Mouse (Mus musculus) layer of hippocampus, postnatal 14 days (tissue): Measurements from ENCODE around the gene Fkbp5. TPM values are rescaled to one million over a fixed set of nuclear protein-coding genes. Genes with fewer than 3 reads are reported as not detected.

Experiments used
- DNase-seq, 2 experiments: peaks; one replicate each; pipeline ENCODE4 v3.0.0; 2021 to 2022; ENCODE audit warnings: low spot score in 2 of 2, mixed read lengths in 1 of 2
- total RNA-seq, 2 experiments: library from RNA; stranded (reverse); gene quantifications; 2 replicates each; pipeline ENCODE4 v1.2.3; 2021

Gene Fkbp5
- total RNA-seq, 2 experiments from 2014 or later = 65.4 to 78.1 TPM

DNA sequence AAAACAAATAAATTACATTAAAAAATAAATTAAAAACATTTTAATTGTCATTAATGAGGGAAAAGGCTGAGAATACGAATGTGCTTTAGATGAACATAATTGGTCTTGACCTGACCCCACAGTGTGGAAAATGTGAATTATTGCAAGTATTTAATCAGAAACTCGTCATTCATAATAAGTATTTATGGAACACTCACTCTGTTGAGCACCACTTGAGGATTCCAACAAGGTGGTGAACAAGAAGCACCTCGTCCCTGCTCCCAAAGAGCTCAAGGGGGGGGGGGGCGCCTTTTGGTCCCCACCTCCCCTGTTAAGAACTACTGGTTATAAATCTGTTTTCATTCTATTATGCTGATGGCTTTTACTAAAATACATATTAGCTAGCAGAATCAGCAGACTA, 51.4 kb downstream of the Fkbp5 start:
- DNase-seq = no peak

DNA sequence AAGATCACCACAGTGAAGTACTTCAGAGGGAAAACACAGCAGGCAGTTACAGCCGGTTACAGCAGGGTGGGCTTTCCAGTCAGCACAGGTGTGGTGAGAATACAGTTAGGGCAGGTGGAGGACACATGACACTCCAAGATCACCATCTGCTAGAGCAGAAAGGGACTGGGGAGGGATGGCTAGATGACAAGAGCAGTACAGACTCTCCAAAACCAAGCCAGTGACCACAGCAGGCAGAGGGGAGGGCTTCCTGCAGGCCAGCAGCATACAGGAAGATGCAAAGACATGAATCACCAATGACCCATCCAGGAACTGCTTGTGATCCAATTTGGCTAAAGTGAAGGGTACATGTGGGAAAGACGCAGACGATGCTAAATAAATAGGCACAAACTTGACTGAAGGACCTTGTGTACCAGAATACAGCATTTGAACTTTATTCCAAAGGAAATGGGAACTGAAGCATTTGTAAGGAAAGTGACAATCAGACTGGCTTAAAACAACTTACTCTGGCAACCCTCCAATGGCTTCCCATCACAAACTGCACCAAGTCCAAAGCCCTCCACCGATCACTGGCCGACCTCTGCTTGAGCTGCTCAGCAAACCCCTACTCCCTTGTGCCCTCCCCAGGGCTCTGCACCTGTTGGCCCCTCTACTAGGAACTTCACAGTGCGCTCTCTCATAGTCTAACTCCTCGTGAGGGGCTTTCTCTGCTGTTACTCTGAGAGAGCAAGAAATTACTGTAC, 53.5 kb downstream of the Fkbp5 start:
- DNase-seq = no peak

GRCm38 (mm10) chr17:28460388-28460787, 56.9 kb downstream of the Fkbp5 start:
- no peak for DNase-seq

DNA sequence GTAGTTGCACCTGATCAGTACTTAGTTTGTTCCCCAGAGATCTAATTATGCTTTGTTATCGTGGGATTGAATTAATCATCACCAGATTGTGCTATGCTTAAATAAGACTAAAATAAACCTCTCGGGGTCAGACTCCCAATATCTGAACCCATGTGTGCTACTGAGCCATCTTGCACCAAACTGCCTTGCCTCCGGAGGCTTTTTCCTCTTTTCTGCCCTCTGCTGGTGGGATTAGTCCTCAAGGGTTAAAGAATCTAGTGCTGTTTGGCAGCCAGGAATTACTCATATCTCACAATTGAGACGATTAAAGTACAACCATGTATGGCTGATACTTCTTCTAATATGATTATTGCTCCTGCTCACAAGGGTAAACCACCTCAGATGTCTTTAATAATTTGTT, 62.2 kb downstream of the Fkbp5 start:
- peak in 1 of 2 experiments; percentile 23 for DNase-seq

- DNase-seq = no peak
These were observed 64.4 kb downstream of the Fkbp5 start for GRCm38 (mm10) chr17:28452889-28453288.

DNA sequence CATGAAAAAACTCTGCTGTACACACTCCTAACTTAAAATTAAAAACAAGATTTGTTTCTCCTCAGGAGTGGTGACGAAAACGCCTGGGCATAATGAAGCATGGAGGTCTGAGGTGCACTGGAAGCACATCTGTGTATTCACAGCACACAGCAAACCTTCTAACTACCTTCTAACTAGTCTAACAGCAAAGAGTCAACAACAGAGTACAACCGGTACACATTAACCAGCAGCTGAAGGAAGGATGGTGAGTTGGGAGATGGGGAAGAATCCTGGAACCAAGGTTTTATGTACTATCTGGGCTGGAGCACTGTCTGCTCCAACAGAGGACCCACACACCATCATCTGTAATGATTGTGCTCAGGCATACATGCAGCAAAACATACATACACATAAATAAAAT, 65.4 kb downstream of the Fkbp5 start:
- DNase-seq = no peak

DNA sequence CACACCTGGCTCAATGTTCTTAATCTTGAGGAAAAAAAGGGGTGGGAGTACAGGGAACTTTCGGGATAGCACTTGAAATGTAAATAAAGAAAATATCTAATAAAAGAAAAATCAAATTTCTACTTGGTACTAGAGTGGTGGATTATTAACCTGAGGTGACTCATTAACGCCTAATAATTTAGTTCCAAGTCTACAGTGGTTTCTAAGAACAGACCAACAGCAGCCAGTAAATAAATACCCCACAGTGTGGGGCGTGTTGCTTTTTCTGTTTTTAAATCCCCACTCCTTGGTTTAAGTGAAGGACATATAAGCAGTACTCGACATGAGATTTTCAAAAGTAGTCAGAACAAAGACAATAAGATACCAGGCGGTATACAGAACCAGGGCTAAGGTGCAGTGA, 65.8 kb downstream of the Fkbp5 start:
- DNase-seq = no peak

DNA sequence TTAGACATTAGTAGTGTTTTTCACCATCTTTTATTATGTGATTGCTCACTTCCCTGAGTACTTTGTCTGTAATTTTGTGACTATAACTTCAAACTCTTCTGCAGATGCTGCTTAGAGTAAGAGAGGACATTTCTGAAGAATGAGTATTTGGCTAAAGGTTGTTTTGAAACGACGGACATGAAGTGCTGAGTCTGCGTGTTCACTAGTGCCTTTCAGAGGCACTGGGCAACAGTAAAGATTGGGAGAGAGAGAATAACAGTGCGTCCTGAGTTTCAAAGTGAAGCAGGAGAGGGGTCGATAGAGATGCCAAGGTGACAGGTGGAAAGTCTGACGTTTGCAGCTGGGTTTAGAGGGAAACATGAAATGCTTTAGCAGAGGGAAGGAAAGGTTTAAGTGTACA, 69.1 kb downstream of the Fkbp5 start:
- no peak for DNase-seq

DNA sequence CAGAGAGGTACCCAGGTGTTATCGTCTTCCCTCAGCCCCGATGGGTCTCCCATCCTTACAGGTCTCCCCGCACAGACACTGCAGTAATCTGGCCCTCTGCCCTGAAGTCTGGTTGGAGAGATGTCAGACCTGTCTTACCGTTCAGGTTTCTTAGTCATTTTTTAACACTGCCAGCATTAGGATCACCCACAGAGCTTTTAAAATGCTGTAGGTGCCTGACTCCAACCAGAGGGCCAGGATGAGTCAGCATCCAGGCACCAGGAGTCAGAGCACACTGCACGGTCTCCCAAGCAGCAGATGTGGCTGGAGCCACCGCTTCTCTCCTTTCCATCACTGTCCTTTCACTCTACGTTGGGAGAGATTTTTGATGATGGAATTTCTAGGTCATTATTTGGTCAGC, 69.5 kb downstream of the Fkbp5 start:
- no peak for DNase-seq

DNA sequence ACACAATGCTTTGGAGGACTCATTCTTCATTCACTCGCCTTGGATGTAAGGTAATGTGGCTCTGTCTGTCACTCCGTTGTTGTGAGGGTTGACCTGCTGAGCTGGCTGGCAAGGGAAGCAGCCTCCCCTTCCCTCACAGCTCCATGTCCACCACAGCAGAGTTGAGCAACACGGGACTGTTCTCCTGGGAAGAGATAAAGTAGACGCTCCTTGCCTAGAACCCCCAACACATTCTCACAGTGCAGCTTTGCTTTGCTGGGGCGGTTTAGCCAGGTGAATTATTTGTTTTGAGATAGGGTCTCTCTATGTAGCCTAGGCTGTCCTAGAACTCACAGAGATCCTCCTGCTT, 70.5 kb downstream of the Fkbp5 start:
- DNase-seq = no peak

GRCm38 (mm10) chr17:28445886-28446819, 71.2 kb downstream of the Fkbp5 start:
- no peak for DNase-seq

DNA sequence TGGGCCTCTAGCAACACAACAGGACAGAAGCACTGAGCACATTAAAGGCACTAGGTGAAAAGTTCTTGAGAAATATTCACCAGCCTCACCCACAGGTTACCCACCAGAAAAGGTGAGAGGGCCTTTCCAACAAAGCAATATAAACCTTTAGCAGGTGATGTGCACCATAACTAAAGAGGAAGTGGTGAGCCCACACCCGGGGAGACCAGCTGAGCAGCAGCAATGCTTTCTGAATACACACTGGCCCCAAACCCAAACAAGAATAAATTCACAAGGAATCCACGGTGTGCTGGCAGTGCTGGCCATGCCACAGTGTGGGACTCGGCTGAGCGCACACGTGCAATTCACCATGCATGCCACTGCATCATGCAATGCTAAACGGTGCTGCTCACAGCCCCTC, 74.7 kb downstream of the Fkbp5 start:
- no peak for DNase-seq

GRCm38 (mm10) chr17:28438342-28439115, 78.8 kb downstream of the Fkbp5 start:
- no peak for DNase-seq

GRCm38 (mm10) chr17:28437938-28438337, 79.4 kb downstream of the Fkbp5 start:
- no peak for DNase-seq

- no peak for DNase-seq
These were observed 82.3 kb downstream of the Fkbp5 start for GRCm38 (mm10) chr17:28434921-28435485.

DNA sequence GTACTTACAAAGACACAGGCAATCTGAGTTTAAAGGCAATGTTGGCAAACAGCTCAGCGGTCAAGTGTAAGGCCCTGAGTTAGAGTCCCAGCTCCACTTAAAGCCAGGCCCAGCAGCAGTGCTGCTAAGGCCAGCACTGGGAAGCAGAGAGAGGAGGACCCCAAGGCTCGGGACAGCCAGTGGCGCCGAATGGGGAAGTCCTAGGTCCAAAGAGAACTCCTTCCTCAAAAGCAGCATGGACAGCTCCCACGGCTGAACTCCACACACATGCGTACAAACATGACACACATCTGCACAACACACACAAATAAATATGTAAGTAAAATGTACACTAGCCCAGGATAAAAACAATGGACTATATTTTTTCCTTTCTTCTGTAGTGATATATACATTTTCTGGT, 84.3 kb downstream of the Fkbp5 start:
- DNase-seq = no peak

- no peak for DNase-seq
These were observed 85.4 kb downstream of the Fkbp5 start for GRCm38 (mm10) chr17:28431931-28432335.

- DNase-seq = no peak
These were observed 86.3 kb downstream of the Fkbp5 start for GRCm38 (mm10) chr17:28431038-28431437.

DNA sequence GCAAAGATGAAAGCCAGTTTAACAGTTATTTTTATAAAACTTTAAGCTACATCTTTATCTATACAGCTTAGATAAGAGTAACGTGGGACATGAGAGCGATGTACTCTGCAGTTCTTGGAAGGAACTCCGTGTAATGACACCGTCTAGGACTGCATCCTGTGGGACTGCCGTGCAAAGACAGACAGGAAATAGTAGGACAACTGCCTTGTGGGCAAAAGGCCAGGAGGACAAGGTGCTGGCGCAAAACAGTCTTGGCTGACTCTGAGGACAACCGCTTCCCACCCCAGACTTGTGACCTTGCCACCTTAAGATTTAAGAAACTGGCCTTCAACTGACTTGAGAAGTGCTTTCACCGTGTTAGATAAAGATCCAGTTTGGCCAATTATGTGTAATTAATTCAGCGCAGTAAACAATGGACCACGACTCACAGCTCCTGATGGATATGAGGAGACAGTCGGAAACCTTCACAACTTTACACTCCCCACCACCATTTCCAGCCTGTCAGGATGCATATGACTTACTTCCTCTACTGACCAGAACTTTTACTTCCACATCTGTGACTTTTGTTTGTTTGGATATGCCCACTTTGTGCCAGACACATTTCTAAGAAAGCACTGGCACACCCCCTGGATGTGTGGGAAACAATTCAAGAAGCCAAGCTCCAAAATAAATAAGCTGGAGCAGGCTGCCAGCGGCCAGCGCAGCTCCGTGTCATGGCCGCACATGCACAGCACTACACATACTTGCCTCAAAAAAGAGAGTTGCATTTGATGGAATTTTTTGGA, 88.7 kb downstream of the Fkbp5 start:
- DNase-seq = peak in 1 of 2 experiments; percentile 43

DNA sequence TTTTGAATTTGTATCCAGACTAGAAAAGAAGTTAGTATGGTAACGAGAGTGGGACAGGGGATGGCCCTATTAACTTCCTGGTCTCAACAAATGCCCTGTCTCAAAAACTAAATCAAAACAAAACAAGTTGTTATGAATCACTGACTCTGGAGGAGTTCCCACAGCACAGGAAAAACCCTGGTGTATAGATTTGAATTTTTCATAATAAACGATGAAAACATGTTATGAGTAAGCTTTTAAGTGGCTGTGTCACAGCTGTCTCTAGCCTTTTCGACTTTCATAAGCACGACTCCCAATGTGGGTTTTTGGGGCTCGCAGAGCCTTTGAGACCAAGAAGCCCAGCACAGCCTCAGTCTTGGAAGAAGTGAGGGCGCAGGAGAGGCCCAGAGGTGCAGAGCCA, 89.7 kb downstream of the Fkbp5 start:
- no peak for DNase-seq

GRCm38 (mm10) chr17:28424373-28424772, 93.0 kb downstream of the Fkbp5 start:
- no peak for DNase-seq
